Mouse (Mus musculus) heart, postnatal 25 days (tissue): ENCODE data around the gene Tspan12. TPM values are rescaled to one million over a fixed set of nuclear protein-coding genes. Genes with fewer than 3 reads are reported as not detected.
A peak's percentile ranks its signal among the peaks of the same experiment; 100 is the strongest.

Experiments used
- DNase-seq: peaks from one replicate; pipeline ENCODE4 v3.0.0; 2022; ENCODE audit warnings: low spot score
- intact Hi-C: fragments of 180-260 bp; cut with DNase I; formaldehyde crosslinking; loops from one replicate; pipeline ENCODE4 v1.15.1; 2025
- total RNA-seq, 2 experiments: library from RNA; stranded (reverse); gene quantifications; 2 replicates each; pipeline ENCODE4 v1.2.3; 2021

The Tspan12 gene
- total RNA-seq, 2 experiments from 2014 or later: 79.4 to 85.1 TPM

- DNase-seq: no peak
- intact Hi-C loops: no loop called here
Measured at GRCm38 (mm10) chr6:21830931-21831330, 21.4 kb downstream of the Tspan12 start.

GRCm38 (mm10) chr6:21829930-21830329 lies 22.4 kb downstream of the Tspan12 start:
- intact Hi-C loops: no loop called here
- DNase-seq: no peak

GRCm38 (mm10) chr6:21828437-21828836 lies 23.9 kb downstream of the Tspan12 start:
- intact Hi-C loops: no loop called here

GRCm38 (mm10) chr6:21828001-21828400 lies 24.3 kb downstream of the Tspan12 start:
- DNase-seq: no peak
- intact Hi-C loops: no loop called here

More at GRCm38 (mm10) chr6:21828437-21828836, 23.9 kb downstream of the Tspan12 start:
- DNase-seq: no peak

- intact Hi-C loops: no loop called here
- no peak for DNase-seq
Measured at GRCm38 (mm10) chr6:21823694-21824093, 28.6 kb downstream of the Tspan12 start.

- DNase-seq: no peak
- intact Hi-C loops: no loop called here
Measured at GRCm38 (mm10) chr6:21823281-21823680, 29.0 kb downstream of the Tspan12 start.

- intact Hi-C loops: no loop called here
- DNase-seq: no peak
Measured at GRCm38 (mm10) chr6:21822721-21823134, 29.6 kb downstream of the Tspan12 start.

GRCm38 (mm10) chr6:21818107-21818807 lies 34.1 kb downstream of the Tspan12 start:
- no peak for DNase-seq
- intact Hi-C loops: loop anchor here (5.0 kb wide), 2 partner anchors 34 to 269 kb away; partner anchors contain the start of gene Tspan12

- intact Hi-C loops: no loop called here
- no peak for DNase-seq
Measured at GRCm38 (mm10) chr6:21806005-21806404, 46.3 kb downstream of the Tspan12 start.

GRCm38 (mm10) chr6:21805013-21805570 lies 47.2 kb downstream of the Tspan12 start:
- intact Hi-C loops: no loop called here

GRCm38 (mm10) chr6:21803483-21804340 lies 48.6 kb downstream of the Tspan12 start:
- no peak for DNase-seq
- intact Hi-C loops: no loop called here

More at GRCm38 (mm10) chr6:21805013-21805570, 47.2 kb downstream of the Tspan12 start:
- DNase-seq: no peak

GRCm38 (mm10) chr6:21798581-21798980 lies 53.7 kb downstream of the Tspan12 start:
- intact Hi-C loops: loop anchor here (5.0 kb wide), 1 partner anchor 299 kb away; no protein-coding TSS in a partner anchor
- DNase-seq: no peak

- DNase-seq: no peak
- intact Hi-C loops: loop anchor here (5.0 kb wide), 1 partner anchor 300 kb away; no protein-coding TSS in a partner anchor
Measured at GRCm38 (mm10) chr6:21797087-21797486, 55.2 kb downstream of the Tspan12 start.

GRCm38 (mm10) chr6:21796413-21796812 lies 55.9 kb downstream of the Tspan12 start:
- intact Hi-C loops: loop anchor here (5.0 kb wide), 1 partner anchor 301 kb away; no protein-coding TSS in a partner anchor

GRCm38 (mm10) chr6:21795410-21795809 lies 56.9 kb downstream of the Tspan12 start:
- intact Hi-C loops: loop anchor here (1.0 to 5.0 kb wide), 4 partner anchors 57 to 302 kb away; partner anchors contain the start of gene Tspan12
- DNase-seq: no peak

More at GRCm38 (mm10) chr6:21796413-21796812, 55.9 kb downstream of the Tspan12 start:
- no peak for DNase-seq

- intact Hi-C loops: loop anchor here (1.0 to 5.0 kb wide), 4 partner anchors 57 to 302 kb away; partner anchors contain the start of gene Tspan12
- DNase-seq: peak; percentile 16
Measured at GRCm38 (mm10) chr6:21795072-21795407, 57.3 kb downstream of the Tspan12 start.

GRCm38 (mm10) chr6:21794337-21795071 lies 57.8 kb downstream of the Tspan12 start:
- intact Hi-C loops: loop anchor here (1.0 to 5.0 kb wide), 6 partner anchors 58 to 303 kb away; partner anchors contain the start of gene Tspan12
- DNase-seq: no peak

GRCm38 (mm10) chr6:21791307-21791706 lies 61.0 kb downstream of the Tspan12 start:
- intact Hi-C loops: loop anchor here (5.0 kb wide), 2 partner anchors 176 to 191 kb away; no protein-coding TSS in a partner anchor
- no peak for DNase-seq

- no peak for DNase-seq
- intact Hi-C loops: loop anchor here (5.0 kb wide), 2 partner anchors 177 to 192 kb away; no protein-coding TSS in a partner anchor
Measured at GRCm38 (mm10) chr6:21790550-21791086, 61.7 kb downstream of the Tspan12 start.
